Mouse (Mus musculus): ENCODE measurements at regions not wholly inside any gene's neighbourhood (a gene's known extent, or its start where the extent isn't known, plus 50 kb on each side); places are given as distances from the start of the nearest gene placed in this dataset.
A peak's percentile ranks its signal among the peaks of the same experiment; 100 is the strongest.

- no peak for DNase-seq (ENCODE audit: low read depth, low spot score)
These were observed 225.0 kb downstream of the Tex36 start for GRCm38 (mm10) chr7:133376833-133377484.

DNA sequence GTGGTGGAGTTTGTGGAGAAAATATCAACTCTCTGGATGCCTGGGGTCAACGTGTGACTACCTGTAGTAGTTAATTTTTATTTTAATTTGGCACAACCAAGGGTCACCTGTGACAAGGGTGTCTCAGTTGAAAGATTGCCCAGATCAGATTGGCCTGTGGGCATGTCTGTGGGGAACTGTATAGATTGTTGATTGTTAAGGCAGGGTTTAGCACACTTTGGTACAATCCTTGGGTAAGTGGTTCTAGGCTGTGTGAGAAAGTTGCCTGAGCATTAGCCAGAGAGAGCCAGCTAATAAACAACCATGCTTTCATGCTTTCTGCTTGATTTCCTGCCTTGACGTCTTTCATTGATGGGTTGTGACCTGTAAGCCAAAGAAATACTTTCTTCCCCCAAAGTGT, 229.3 kb downstream of the Tex36 start:
- no peak for DNase-seq (ENCODE audit: low read depth, low spot score)

GRCm38 (mm10) chr7:133370542-133370941, 231.4 kb downstream of the Tex36 start:
- no peak for DNase-seq (ENCODE audit: low read depth, low spot score)

GRCm38 (mm10) chr7:133364601-133365000, 237.4 kb downstream of the Tex36 start:
- no peak for DNase-seq (ENCODE audit: low read depth, low spot score)

- DNase-seq (ENCODE audit: low read depth, low spot score), result peak; percentile 23
These were observed 204.6 kb upstream of the Ctbp2 start for GRCm38 (mm10) chr7:133328717-133329116.

GRCm38 (mm10) chr7:133325548-133326190, 201.5 kb upstream of the Ctbp2 start:
- DNase-seq (ENCODE audit: low read depth, low spot score), result no peak

- no peak for DNase-seq (ENCODE audit: low read depth, low spot score)
These were observed 199.8 kb upstream of the Ctbp2 start for GRCm38 (mm10) chr7:133323955-133324354.

DNA sequence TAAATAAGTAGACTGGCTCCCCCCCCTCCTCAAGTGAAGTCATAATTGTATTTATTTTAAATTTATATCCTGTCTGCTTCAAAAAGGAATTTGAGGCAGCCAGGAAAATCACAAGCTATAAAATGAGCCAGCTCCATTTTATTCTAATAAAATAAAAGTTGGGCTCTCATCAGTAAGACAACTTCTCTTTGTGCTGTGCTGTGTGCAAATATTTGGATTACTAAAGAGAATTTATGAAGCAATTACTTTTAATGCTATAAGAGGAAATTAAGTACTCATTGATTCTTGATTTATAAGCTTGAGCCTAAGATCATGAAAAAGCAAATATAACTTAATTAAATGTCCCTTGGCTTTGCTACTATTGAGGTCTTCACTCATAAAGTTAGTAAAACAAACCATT, 193.4 kb upstream of the Ctbp2 start:
- no peak for DNase-seq (ENCODE audit: low read depth, low spot score)

- DNase-seq (ENCODE audit: low read depth, low spot score), result no peak
These were observed 192.7 kb upstream of the Ctbp2 start for GRCm38 (mm10) chr7:133316701-133317475.

GRCm38 (mm10) chr7:133315197-133316029, 191.3 kb upstream of the Ctbp2 start:
- no peak for DNase-seq (ENCODE audit: low read depth, low spot score)

DNA sequence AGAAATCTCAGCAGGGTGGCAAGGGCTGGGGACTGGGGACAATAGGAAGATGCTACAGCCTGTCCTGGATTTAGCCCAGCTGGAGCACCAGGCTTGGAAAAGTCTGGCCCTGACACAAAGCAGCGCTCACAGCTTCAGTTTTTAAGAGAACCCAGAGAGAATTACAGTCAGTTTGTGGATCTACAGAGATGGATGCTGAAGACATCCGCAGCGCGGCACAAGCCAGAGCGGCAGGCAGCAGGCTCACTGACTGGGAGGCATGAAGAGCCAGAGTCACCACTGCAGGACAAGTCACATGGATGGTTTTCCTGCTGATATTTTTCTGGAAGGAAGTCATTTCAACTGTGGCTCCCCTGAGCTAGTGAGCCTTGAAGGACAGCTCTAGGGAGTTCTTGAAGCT, 189.0 kb upstream of the Ctbp2 start:
- DNase-seq (ENCODE audit: low read depth, low spot score), result no peak

GRCm38 (mm10) chr7:133311116-133311801, 187.1 kb upstream of the Ctbp2 start:
- no peak for DNase-seq (ENCODE audit: low read depth, low spot score)

DNA sequence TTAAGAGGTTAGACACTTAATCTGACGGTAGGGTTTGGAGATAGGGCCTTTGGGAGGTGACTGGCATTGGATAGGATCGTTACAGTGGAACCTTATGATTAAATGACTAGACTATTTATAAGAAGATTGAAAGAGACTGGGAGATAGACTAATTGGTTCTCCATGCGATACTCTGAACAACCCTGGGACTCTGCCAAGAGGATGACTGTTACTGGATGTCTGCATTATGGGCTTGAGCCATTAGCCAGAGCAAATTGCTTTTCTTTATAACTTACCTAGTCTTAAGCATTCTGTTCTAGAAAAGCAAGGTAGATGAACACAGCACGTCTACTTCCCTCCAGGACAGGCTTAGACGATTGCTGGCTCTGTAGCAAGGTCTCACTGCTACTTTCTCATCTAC, 180.3 kb upstream of the Ctbp2 start:
- DNase-seq (ENCODE audit: low read depth, low spot score), result peak; percentile 2

- DNase-seq (ENCODE audit: low read depth, low spot score), result no peak
These were observed 166.3 kb upstream of the Ctbp2 start for GRCm38 (mm10) chr7:133290471-133290870.

DNA sequence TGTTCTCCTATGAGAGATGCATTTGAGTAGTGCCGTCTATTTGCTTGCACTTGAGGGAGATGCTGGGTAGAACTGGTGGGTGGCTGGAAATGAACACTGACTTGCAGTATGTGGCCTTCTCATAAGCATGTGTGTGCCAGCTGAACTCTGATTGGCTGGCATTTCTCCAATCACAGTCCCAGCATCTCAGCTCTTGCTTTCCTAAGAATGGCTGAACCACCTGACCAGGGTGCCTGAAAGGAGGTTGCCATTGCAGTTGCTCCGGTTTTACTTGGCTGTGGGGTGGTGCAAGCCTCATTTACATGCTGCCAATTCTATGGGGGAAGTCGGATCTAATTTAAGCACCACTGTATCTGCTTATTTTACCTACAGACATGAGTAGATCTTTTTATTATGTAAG, 164.1 kb upstream of the Ctbp2 start:
- no peak for DNase-seq (ENCODE audit: low read depth, low spot score)

DNA sequence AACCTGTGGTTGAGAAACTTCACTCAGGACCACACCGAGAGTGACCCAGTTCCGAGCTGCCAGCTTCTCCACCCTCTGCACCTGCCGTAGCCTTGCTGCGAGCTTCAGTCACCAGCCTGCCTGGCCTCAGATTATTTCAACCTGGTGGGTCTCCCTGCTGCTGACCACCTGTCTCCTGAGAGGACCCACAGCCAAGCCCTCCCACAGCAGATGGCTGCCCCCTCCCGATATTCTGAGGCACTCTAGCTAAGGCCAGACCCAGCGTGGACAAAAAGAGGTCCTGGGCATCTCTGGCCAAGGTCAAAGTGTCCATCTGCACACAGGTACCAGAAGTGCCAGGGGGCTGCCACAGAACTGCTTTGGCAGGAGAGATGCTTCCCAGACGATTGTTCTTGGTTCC, 162.7 kb upstream of the Ctbp2 start:
- DNase-seq (ENCODE audit: low read depth, low spot score), result no peak

DNA sequence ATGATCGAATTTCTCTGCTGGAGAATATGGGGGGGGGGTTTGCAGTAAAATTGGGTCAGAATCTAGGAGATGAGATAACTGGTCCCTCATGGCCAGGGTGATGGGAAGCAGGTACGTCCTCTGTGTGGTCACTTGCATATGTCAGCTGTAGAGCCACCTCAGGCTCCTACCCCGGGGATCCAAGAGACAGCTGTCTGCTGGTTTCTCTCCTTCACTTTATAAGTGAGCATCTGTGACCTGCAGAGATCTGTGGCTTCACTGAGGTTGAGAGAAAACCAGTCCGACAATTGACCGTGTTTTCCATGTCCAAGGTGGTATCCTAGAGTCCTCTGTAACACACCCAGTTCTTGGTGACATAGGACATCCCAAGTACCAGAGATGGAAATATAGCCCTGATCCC, 162.1 kb upstream of the Ctbp2 start:
- DNase-seq (ENCODE audit: low read depth, low spot score), result no peak

- DNase-seq (ENCODE audit: low read depth, low spot score), result peak; percentile 8
These were observed 138.0 kb upstream of the Ctbp2 start for GRCm38 (mm10) chr7:133262161-133262560.

- DNase-seq (ENCODE audit: low read depth, low spot score), result no peak
These were observed 135.0 kb upstream of the Ctbp2 start for GRCm38 (mm10) chr7:133259143-133259542.

DNA sequence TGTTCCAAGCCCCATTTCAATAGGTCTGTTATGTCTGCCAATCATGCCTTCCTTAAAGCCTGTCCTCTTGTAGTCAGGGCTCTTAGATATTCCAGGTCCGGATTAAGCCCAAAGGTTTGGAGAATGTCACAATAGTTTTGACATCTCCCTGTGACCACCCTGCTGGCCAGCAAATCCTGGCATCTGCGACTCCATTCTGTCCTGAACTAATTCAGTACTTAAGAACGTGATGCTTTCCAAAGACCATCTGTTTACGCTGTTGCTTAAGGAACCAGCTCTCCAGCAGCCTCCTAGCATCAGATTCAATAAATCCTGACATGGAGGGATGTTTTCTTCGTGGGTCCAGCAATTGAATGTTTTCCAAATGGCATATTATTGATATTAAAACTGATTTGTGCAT, 132.7 kb upstream of the Ctbp2 start:
- DNase-seq (ENCODE audit: low read depth, low spot score), result no peak

DNA sequence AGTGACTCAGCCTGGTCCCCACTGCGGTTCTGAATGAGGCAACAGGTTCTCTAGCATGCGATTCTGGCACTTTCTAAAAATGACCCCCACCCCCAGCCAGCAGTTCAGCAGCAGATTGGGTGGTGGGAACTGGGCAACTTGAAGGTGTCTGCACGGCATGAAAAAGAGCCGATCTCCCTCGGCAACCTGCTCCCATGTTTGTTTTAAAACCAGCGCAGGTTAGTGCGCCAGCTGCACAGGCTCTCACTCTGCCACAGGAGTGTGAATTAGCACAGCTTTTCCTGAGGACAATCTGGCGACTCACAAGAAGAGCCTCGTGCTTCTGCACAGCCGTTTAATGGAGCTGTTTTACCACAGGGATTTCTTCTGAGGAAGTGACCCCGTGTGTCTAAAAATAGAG, 120.4 kb upstream of the Ctbp2 start:
- DNase-seq (ENCODE audit: low read depth, low spot score), result no peak

Data from 3T3-L1 (cell line).